Mouse (Mus musculus): ENCODE measurements at regions not wholly inside any gene's neighbourhood (a gene's known extent, or its start where the extent isn't known, plus 50 kb on each side); places are given as distances from the start of the nearest gene placed in this dataset.
A peak's percentile ranks its signal among the peaks of the same experiment; 100 is the strongest.

- DNase-seq (ENCODE audit: low read depth in 2 of 2, low spot score in 2 of 2): no peak
Measured at GRCm38 (mm10) chr13:44172701-44173100, 388.1 kb downstream of the Cd83 start.

GRCm38 (mm10) chr13:44174236-44174635 is 389.7 kb downstream of the Cd83 start:
- no peak for DNase-seq (ENCODE audit: low read depth in 2 of 2, low spot score in 2 of 2)

DNA sequence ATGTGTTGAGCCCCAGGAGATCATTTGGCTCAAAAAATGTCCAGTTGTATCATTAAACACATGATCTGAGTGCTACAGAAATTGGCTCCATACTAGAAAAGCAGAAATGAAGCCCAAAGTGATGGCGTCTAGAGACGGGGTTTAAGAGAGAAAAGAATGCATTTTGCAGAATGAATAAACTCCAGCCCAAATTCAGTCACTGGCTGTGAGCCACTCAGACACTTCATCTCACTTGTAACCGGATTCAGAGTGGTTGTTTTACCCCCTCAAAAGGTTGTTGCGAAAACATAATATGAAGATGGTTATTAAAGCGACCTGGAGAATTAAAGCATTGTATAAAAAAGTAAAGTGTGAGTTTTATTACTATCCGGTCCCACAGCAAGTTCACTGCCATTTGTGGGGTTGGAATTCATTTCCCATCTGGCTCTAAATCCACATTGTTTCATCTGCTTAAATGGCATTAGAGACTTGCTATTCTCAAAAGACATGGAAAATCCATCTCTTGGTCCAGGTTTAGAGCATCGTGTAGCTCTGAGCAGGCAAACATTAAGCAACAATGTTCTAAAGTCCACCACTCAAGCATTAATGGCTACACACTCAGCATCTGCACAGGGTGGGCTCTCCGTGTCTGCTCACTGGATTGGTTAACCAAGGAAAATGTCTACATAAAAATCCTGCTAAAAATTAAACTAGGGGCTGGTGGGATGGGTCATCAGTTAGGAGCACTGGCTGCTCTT is 390.9 kb downstream of the Cd83 start:
- no peak for DNase-seq (ENCODE audit: low read depth in 2 of 2, low spot score in 2 of 2)

DNA sequence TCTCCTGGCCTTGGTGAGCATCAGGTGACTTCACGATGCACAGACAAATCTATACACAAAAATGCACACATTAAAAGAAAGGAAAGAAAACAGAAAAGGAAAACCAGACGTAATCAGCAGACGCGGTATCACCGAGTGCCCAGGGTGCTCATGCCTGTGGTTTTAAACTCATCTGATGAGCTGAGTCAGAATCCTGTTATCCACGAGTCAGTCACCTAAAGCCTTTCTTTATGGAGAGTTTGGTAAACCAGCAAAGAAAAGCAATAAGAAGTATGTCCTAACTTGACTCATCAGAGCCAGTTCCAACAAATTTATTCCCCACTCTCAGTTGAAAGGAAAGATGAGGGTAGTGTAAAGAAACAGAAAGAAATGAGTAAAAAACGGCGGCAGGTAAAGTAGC is 391.5 kb downstream of the Cd83 start:
- DNase-seq (ENCODE audit: low read depth in 2 of 2, low spot score in 2 of 2): no peak

DNA sequence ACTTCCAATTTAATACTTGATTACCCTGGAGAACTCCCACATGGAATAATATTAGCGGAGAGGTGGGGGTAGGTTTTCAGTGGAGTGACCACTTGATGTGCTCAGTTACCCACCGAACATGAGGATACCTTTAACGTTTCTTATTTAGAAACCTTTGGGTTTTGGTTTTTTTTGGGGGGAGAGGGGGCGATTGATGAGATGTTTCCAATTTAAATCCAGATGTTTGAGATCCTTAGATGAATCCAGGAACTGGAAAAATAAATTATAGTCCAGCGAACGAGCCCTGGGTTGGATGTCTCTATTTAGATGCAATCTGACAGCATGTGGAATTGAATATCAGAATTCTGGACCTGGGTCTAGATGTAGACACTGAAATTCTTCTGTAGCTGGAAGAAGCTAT is 393.4 kb downstream of the Cd83 start:
- DNase-seq (ENCODE audit: low read depth in 2 of 2, low spot score in 2 of 2): no peak

GRCm38 (mm10) chr13:44180384-44180783 is 395.8 kb downstream of the Cd83 start:
- no peak for DNase-seq (ENCODE audit: low read depth in 2 of 2, low spot score in 2 of 2)

- no peak for DNase-seq (ENCODE audit: low read depth in 2 of 2, low spot score in 2 of 2)
Measured at GRCm38 (mm10) chr13:44182544-44183191, 398.1 kb downstream of the Cd83 start.

GRCm38 (mm10) chr13:44195365-44195764 is 410.8 kb downstream of the Cd83 start:
- no peak for DNase-seq (ENCODE audit: low read depth in 2 of 2, low spot score in 2 of 2)

- DNase-seq (ENCODE audit: low read depth in 2 of 2, low spot score in 2 of 2): no peak
Measured at GRCm38 (mm10) chr13:44206042-44206441, 421.5 kb downstream of the Cd83 start.

DNA sequence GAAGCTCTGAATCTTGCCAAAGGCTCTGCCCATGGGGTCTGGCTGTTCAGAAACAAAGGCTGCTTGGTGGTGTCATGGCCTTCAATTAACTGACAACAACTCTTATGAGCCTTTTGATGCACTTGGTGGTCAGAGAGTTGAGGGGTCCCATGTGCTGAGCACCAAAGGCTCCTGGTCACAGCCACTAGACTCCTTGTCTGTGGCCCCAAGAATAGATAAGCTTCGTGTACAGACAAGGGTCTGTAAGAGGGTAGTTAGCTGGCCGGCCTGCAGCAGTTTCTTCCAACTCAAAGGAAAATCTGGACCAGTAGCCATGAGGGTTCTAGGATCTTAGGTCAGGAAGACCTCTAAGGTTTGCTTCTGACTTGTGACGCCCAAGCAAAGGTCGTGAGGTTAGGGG is 421.9 kb downstream of the Cd83 start:
- DNase-seq (ENCODE audit: low read depth in 2 of 2, low spot score in 2 of 2): no peak

GRCm38 (mm10) chr13:44207400-44208005 is 422.9 kb downstream of the Cd83 start:
- DNase-seq (ENCODE audit: low read depth in 2 of 2, low spot score in 2 of 2): no peak

GRCm38 (mm10) chr13:44209036-44209435 is 424.5 kb downstream of the Cd83 start:
- no peak for DNase-seq (ENCODE audit: low read depth in 2 of 2, low spot score in 2 of 2)

- DNase-seq (ENCODE audit: low read depth in 2 of 2, low spot score in 2 of 2): peak in 1 of 2 experiments; percentile 1
Measured at GRCm38 (mm10) chr13:44210123-44210522, 425.5 kb downstream of the Cd83 start.

GRCm38 (mm10) chr13:44212356-44212755 is 427.8 kb downstream of the Cd83 start:
- DNase-seq (ENCODE audit: low read depth in 2 of 2, low spot score in 2 of 2): no peak

GRCm38 (mm10) chr13:44212936-44213335 is 428.4 kb downstream of the Cd83 start:
- DNase-seq (ENCODE audit: low read depth in 2 of 2, low spot score in 2 of 2): no peak

GRCm38 (mm10) chr13:44218266-44218665 is 433.7 kb downstream of the Cd83 start:
- DNase-seq (ENCODE audit: low read depth in 2 of 2, low spot score in 2 of 2): no peak

- DNase-seq (ENCODE audit: low read depth in 2 of 2, low spot score in 2 of 2): no peak
Measured at GRCm38 (mm10) chr13:44221721-44222120, 437.1 kb downstream of the Cd83 start.

GRCm38 (mm10) chr13:44222335-44222734 is 437.8 kb downstream of the Cd83 start:
- DNase-seq (ENCODE audit: low read depth in 2 of 2, low spot score in 2 of 2): no peak

- no peak for DNase-seq (ENCODE audit: low read depth in 2 of 2, low spot score in 2 of 2)
Measured at GRCm38 (mm10) chr13:44227706-44228459, 443.3 kb downstream of the Cd83 start.

- DNase-seq (ENCODE audit: low read depth in 2 of 2, low spot score in 2 of 2): no peak
Measured at GRCm38 (mm10) chr13:44228540-44229135, 444.1 kb downstream of the Cd83 start.

GRCm38 (mm10) chr13:44229136-44229611 is 444.6 kb downstream of the Cd83 start:
- DNase-seq (ENCODE audit: low read depth in 2 of 2, low spot score in 2 of 2): no peak
